24 mouse cellular contexts compared by ENCODE assay signal in the genomic region with DNA sequence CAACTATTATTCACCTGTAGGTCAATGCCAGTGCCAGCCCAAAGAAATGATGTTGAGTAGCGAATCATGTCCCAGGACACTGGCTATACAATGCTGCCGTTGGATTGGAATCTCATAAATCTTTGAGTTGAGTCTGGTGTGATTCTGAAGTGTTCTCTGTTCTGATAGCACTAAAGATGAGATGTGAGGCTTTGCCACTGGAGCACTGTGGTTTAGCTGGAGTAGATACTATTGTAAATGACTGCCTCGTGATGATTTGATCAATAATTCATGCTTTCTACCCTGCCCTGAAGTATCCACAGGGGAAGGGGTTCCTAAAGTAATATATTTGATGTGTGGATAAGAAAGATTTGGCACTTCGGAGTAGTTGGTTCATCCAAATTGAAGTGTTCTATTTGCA.
"Had no signal": no experiment of that assay in that cellular context is flagged by ENCODE, and none has a peak within 500 bp of the region (broad histone marks: within the 10 kb centered on the region; RNA-seq: fewer than 3 reads in every experiment).

No protein-coding gene starts in this region.

- H3K9me3 ChIP-seq: heart, embryonic 10.5 days; heart, embryonic 12.5 days; hindbrain, embryonic 10.5 days; hindbrain, embryonic 12.5 days; intestine, embryonic 15.5 days; limb, embryonic 10.5 days; limb, embryonic 12.5 days had no signal

- H3K27ac ChIP-seq: gastrocnemius, adult 2 months; heart, embryonic 10.5 days; hindbrain, embryonic 10.5 days; hindbrain, embryonic 12.5 days; hindbrain, embryonic 14.5 days; intestine, embryonic 15.5 days; layer of hippocampus, adult 2 months; left cerebral cortex, adult 2 months; limb, embryonic 10.5 days; limb, embryonic 12.5 days had no signal

- H3K9ac ChIP-seq: heart, embryonic 12.5 days; hindbrain, embryonic 12.5 days; hindbrain, embryonic 14.5 days; intestine, embryonic 15.5 days; limb, embryonic 12.5 days had no signal

- H3K27me3 ChIP-seq: heart, embryonic 12.5 days; hindbrain, embryonic 12.5 days; intestine, embryonic 15.5 days; limb, embryonic 12.5 days had no signal

- H3K4me2 ChIP-seq: heart, embryonic 12.5 days; hindbrain, embryonic 12.5 days; hindbrain, embryonic 14.5 days; intestine, embryonic 15.5 days; limb, embryonic 12.5 days had no signal

- H3K4me1 ChIP-seq: heart, embryonic 10.5 days; heart, embryonic 12.5 days; hindbrain, embryonic 10.5 days; hindbrain, embryonic 12.5 days; intestine, embryonic 15.5 days; limb, embryonic 10.5 days; limb, embryonic 12.5 days had no signal

- ATAC-seq: hindbrain, embryonic 16.5 days; inflammation-experienced regulatory T-cells, adult 6 months; intestine, embryonic 15.5 days; intestine, postnatal 0 days had no signal

- DNase-seq: gastrocnemius, adult 2 months; gastrocnemius, postnatal 10 days; gastrocnemius, postnatal 25 days; heart, adult 18-20 months; heart, postnatal 10 days; heart, postnatal 4 days; kidney, adult 18-20 months; kidney, adult 8-10 months; kidney, postnatal 10 days; kidney, postnatal 25 days; kidney, postnatal 4 days had no signal

- H3K36me3 ChIP-seq: heart, embryonic 10.5 days; heart, embryonic 12.5 days; hindbrain, embryonic 10.5 days; hindbrain, embryonic 12.5 days; intestine, embryonic 15.5 days; limb, embryonic 10.5 days; limb, embryonic 12.5 days had no signal

- H3K4me3 ChIP-seq: gastrocnemius, adult 2 months; heart, embryonic 10.5 days; heart, embryonic 12.5 days; hindbrain, embryonic 10.5 days; hindbrain, embryonic 12.5 days; intestine, embryonic 15.5 days; layer of hippocampus, adult 2 months; left cerebral cortex, adult 2 months; limb, embryonic 10.5 days; limb, embryonic 12.5 days had no signal
